Mouse (Mus musculus) retina, adult 2 months (tissue): Measurements from ENCODE around the gene Spg20.

ENCODE experiments used
- DNase-seq: peaks from one replicate; pipeline ENCODE4 v3.0.0-alpha.2; 2012; ENCODE audit warnings: low read depth, low spot score

The Spg20 gene

DNA sequence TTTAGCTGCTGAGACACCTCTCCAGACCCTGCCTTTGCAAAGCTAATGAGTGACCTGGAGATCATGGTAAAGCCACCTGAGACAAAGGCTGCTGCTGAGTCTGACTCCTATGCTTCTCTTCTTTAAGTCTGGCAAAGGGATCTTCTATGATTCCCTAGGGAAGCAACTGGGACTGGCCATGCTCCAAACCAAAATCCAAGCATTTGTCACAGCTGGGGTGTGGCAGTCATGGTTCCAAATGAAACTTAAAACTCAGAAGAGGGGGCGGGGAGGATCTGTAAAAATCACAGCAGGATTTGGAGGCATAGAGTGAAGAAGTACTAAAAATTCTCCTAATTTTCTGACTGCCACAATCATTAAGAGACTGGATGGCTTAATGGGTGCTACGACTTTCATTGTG is 14.7 kb upstream of the Spg20 start:
- DNase-seq = no peak

DNA sequence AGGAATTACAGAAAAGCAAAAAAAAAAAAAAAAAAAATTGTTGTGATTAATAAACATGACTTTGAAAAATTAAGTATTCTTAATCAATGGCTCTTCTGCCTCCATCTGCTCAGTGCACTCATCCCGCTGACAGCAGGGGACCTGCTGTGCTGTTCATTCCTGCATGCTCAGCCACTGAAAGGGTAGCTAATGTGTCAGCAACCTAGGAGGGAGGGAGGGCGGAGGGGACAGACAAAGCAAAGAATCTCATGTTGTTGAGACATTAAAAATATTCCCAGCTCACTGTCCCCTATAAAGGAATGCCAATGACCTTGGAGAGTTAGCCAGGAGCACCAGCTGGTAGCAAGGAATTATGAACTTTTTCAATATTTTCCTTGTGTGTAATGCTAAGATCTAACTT is 13.9 kb upstream of the Spg20 start:
- no peak for DNase-seq

- no peak for DNase-seq
Measured at GRCm38 (mm10) chr3:55098990-55099389, 12.9 kb upstream of the Spg20 start.

DNA sequence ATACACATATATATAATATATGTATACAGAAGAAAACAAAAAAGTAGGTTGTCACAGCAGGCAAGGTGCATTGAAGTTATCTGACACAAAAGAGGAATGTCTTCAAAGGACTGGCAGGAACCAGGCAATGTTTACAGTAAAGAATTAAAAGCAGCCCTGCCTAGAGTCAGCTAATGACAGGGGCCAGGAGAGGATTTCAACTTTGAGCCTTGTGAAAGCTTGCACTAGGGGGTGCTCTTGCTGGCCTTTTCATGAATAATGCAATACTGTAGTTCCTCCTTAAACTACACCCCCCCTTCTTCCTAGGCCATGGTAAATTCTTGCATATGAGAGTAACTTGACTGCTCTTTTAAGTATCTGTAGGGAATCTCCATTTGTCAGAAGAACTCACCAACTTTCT is 10.8 kb upstream of the Spg20 start:
- no peak for DNase-seq

DNA sequence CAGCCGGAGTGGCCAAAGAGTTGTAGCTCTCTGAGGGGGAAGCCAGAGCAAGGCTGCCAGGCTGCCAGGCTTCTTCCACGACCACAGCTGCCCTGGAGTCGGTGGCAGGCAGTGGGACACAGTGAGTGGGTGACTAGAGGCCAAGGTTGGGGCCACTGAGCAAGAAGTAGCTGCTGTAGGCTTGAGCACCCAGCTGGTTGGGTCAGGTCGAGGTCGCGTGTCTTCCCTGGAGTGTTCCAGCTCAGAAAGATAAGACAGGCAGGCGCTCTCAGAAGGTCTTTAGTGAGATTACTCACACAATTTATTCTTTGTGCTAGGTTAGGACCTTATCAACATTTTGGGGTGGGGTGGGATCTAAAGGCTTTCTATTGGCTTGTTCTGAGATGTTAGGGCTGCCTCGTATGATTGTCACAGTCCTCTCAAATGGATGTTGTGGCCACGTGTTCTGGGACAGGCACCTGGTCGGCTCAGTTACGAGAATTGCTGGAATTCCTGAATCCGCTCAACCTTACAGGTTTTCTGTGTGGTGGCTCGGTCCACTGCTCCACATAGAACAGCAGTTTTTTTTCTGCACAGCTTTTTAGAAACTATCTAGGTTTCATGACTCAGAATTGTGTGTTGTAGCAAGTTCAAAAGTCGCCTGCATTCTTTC is 6.4 kb upstream of the Spg20 start:
- DNase-seq = no peak

DNA sequence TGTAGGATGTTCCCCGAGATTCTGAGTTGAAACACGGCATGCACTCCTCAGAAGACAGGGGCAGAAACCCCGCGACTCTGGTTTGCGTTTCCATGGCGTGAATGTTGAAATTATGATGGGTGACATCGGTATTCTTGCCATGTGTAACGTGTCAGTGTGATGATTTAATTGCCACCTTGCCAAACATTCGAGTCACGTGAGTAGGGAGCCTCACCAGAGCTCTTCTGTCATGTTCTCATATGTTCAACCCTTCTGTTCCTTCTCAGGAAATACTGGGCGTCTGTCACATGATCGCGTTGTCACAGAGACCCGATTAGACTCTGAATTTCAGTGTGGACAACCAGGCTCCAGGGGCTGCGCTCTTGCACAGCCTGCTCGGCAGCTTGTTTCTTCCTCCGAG is 5.9 kb upstream of the Spg20 start:
- peak; percentile 41 for DNase-seq

- DNase-seq = no peak
Measured at GRCm38 (mm10) chr3:55109097-55109496, 2.8 kb upstream of the Spg20 start.

GRCm38 (mm10) chr3:55112710-55113415 is 955 bp downstream of the Spg20 start:
- DNase-seq = no peak

- no peak for DNase-seq
Measured at GRCm38 (mm10) chr3:55114313-55115065, 2.6 kb downstream of the Spg20 start.

DNA sequence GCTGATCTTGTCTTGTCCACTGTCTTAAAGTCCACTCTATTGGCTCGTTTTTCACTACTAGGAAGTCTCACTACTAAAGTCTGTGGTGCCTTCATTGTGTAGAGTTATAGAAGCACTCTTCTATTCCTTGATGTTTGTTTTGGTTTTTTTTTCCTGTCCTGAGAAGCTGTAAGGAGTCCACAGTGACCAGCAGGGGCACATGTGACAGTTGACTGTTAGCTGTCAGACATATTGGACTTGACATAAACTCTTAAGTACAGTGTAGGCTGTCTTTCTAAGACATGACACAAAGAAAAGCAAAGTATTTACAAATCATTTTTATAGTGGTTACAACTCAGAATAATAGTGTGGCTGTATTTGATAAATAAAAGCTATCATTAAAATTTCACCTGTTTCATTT is 3.2 kb downstream of the Spg20 start:
- no peak for DNase-seq

GRCm38 (mm10) chr3:55115989-55116388 is 4.1 kb downstream of the Spg20 start:
- no peak for DNase-seq

- no peak for DNase-seq
Measured at GRCm38 (mm10) chr3:55119275-55119898, 7.5 kb downstream of the Spg20 start.

GRCm38 (mm10) chr3:55122336-55122870 is 10.5 kb downstream of the Spg20 start:
- no peak for DNase-seq

DNA sequence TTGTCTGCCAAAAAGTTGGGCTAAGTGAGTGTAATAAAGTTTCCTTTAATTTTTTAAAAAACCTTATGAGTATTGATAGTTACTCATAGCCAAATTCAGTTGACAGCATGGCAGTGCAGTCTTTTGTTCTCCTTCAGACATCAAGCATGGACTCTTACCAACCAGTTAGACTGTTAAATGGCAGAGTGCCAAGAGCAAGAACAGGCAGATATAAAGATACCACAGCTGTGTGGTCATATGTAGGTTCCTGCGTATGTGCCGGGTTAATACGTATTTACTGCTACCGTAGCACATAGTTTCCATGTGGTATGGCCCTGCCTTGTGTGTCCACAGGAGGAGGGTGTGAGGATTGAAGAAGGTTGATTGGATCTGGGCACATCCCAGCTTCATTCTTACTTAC is 11.2 kb downstream of the Spg20 start:
- DNase-seq = no peak

GRCm38 (mm10) chr3:55129181-55129692 is 17.3 kb downstream of the Spg20 start:
- no peak for DNase-seq

DNA sequence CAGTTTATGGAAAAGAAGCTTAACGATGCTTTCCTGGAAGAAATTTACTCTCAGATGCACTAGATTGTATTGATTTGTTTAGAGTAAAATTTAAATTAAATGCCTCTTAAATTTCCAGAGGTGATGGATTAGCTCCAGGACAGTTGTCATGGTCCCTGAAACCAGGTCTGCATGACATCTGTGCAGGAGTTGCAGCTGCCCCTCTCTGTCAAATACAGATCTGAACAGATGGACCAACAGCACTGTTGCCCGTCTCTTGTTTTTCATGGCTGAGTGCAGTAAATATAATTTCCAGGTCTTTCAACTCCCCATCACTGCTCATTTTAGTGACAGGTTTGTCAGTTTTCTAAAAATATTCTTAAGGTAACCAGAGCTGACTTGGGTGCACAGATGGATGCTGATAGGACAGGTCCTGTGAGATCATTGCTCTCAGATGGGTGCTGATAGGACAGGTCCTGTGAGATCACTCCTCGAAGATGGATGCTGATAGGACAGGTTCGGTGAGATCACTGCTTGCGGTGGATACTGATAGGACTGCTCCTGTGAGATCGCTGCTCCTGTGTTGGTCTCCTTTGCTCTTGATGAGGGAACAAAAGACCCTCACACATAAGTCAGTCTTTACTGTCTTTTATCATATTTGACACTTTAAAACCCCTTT is 19.8 kb downstream of the Spg20 start:
- DNase-seq = no peak

DNA sequence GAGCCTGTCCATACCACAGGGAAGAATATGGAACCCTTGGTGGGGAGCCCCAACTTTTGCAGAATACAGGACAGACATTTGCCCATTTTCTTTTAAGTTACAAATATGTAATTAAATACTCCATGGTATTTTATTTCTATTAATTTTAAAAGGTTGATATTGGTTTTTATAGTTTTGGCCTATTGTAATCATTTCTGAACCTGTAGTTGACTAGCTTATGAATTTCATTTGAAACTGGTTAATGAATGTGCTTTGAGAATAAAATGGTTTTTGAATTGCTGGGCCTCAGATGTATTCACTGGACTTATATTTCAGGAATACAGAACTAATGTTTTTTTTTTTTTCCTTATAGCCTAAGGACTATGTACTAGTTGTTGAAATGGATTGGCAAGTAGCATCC is 25.1 kb downstream of the Spg20 start, which contains the start of gene Ccdc169:
TSS of gene Ccdc169 (plus strand) at position 301 of the 400 bp plus-strand sequence.
- DNase-seq = no peak

GRCm38 (mm10) chr3:55139837-55140236 is 27.9 kb downstream of the Spg20 start:
- DNase-seq = no peak

GRCm38 (mm10) chr3:55141401-55141800 is 29.5 kb downstream of the Spg20 start:
- DNase-seq = no peak

GRCm38 (mm10) chr3:55144916-55145315 is 33.0 kb downstream of the Spg20 start:
- DNase-seq = no peak

- DNase-seq = no peak
Measured at GRCm38 (mm10) chr3:55146441-55146840, 34.5 kb downstream of the Spg20 start.
